Mouse (Mus musculus) heart, postnatal 0 days (tissue): ENCODE data around the gene Rnaset2b.
"Not testable (repeated sequence)": the region's sequence is repeated elsewhere in the genome, so short reads cannot be mapped to it uniquely, and the experiment has no call there.

Experiments
- CTCF ChIP-seq: IDR thresholded peaks from 2 replicates; pipeline ENCODE4 v1.5.1; 2016; ENCODE audit warnings: antibody characterized with exemption, control low read depth, low read depth
- EP300 ChIP-seq: IDR thresholded peaks from 2 replicates; pipeline ENCODE4 v1.6.1; 2016; ENCODE audit warnings: antibody characterized with exemption, low read depth

GRCm38 (mm10) chr17:6942560-6942959 lies 27.9 kb upstream of the Rnaset2b start:
- not testable (repeated sequence) for TF ChIP-seq CTCF, EP300
